Mouse (Mus musculus): ENCODE measurements around the gene Nphp3.

- TF ChIP-seq CTCF (IDR thresholded peaks at IDR 0.05; ENCODE audit: control insufficient read depth, insufficient read depth, insufficient read length): no peak
- no peak for TF ChIP-seq MAX (IDR thresholded peaks at IDR 0.05)
- no peak for TF ChIP-seq USF1 (IDR thresholded peaks at IDR 0.05; ENCODE audit: low read depth)
- no peak for TF ChIP-seq MYOD1 (IDR thresholded peaks at IDR 0.05; ENCODE audit: control insufficient read depth, insufficient read length, low read depth)
- TF ChIP-seq CEBPB (IDR thresholded peaks at IDR 0.05; ENCODE audit: low read depth): no peak
- TF ChIP-seq FOSL1 (IDR thresholded peaks at IDR 0.05; ENCODE audit: insufficient read depth, low read length, poor library complexity, severe bottlenecking): no peak
These were observed 73.5 kb downstream of the Nphp3 start for GRCm38 (mm10) chr9:104075808-104076207.

All from C2C12 (cell line).